Mouse (Mus musculus) thymus, postnatal 4 days (tissue): Measurements from ENCODE around the gene Vezf1.
"Not testable (repeated sequence)": the region's sequence is repeated elsewhere in the genome, so short reads cannot be mapped to it uniquely, and the experiment has no call there.

Source experiments
- DNase-seq: peaks from one replicate; pipeline ENCODE4 v3.0.0; 2021

Vezf1 gene

DNA sequence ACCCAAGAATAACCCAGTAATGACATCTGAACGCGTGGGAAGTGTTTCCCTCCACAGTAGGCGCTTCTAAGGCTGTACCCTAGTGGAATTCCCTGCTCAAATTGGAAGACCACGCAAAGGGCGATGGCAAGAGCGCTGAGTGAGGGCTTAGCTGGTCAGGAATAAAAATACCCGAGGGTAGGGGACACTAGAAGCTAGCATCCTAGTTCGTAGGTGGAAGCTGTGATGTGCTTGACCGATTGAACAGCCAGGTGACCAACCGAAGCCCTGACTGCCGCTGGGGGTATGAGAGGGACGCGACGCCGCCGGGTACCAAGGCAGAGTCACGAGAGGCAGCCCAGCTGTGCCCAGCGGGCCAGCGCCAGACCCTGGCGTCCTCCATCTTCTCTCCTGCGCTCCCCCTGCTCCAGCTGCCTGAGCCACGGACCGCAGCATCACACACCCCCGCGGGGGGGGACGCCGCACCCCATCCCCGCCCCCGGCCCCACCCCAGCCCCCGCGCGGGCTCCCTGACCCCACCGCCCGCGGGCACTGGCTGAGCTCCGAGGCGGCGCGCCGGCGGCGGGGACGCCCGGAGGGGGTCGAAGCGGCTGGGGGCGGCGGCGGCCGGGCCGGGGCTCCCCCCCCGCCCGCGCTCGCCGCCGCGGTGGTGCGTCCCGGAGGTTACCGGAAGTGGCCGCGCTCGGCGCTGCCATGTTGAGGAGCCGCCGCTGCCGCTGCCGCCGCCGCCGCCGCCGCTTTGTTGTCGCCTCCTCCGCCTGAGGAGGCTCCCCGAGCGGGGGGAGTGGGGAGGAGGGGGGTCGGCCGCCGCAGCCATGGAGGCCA is at the start of gene Vezf1:
Gene Vezf1, plus strand, starts transcription at position 694 of the 825 bp plus-strand sequence.
- DNase-seq: peak; percentile 90

DNA sequence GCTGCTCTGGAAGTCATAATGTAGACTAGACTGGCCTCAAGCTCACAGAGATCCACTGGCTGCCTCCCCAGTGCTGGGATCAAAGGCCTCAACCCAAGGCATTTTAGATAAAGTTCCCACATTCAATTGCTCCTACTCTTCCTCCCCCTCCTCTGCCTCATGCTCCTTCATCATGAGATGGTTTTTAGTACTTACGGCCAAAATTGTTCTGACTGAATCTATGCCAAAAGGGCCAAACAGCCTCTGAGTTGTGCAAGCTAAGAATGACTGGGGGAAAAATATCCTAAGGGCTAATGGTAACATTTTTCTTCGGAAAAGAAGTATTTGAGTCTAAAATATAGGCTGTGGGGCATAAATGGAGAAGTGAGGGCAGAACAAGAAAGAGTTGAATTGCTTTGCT is 44.1 kb upstream of the Vezf1 start:
- DNase-seq: no peak

DNA sequence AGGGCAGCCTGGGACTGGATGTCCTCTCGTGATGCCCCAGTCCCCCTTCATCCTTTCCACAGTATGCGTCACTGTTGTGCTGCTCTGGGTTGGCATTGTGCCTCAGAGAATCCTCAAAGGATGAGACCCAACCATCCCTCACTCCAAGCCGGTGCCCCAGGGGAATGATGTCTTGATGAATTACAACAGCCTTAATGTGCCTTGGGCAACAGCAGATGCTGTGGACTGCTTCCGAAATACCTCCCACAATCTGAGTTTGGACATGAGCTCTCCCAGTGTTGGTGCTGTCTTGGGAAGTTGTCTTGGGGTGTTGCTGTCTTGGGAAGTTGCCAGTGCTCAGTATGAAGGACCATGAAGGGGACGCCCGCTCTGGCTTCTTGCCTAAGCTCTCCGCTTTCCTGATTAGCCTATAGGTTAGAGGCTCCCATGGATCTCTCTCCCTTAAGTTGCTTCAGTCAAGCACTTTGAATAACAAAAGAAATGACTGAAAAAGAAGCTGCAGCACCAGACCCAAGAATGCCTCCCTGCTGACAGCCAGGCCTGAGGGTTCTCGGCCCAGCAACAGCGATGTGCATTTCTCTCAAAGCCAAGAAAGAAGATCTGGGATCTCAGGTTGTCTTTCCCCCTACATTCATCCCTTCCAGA is 40.6 kb upstream of the Vezf1 start:
- DNase-seq: no peak

DNA sequence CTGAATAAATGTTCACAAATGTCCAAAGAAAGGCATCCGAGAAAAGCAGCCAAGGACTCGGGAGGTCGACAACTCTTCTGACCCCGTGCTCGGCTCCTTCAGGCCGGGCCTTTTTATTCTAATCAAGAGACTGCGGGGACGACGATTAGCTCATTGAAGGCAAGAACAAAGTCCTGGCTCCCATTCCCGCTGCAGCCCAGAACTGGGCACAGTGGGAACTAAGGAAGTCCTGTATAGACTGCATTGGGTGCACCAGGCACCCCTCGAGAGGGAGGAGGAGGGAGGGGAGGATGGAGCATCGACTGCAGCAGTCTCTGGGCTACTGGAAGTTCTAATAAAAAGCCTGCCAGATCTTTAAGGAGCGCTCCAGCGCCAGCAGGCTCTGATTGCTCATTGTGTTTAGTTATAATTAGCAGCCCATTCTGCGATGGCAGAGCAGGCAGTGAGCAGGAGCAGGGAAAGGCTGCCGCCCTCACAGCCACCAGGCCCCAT is 39.8 kb upstream of the Vezf1 start:
- DNase-seq: no peak

DNA sequence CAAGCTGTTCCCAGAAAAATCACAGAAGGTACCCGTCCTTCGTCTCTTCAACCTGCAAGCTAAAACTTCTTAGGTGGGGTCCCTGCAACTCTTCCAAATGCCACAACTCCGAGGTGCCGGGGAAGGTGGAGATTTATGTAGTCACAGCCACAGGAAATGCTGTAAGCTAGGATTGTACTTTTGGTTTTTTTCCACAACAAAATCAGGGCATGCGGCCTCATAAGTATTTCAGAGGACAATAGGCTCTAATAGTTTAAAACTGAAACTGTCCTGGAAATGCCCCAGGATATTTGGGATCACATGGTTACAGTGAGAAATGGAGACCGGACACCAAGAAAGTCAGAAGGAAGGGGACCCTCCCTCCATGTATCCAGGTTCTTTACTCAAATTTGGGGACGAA is 37.9 kb upstream of the Vezf1 start:
- DNase-seq: no peak

DNA sequence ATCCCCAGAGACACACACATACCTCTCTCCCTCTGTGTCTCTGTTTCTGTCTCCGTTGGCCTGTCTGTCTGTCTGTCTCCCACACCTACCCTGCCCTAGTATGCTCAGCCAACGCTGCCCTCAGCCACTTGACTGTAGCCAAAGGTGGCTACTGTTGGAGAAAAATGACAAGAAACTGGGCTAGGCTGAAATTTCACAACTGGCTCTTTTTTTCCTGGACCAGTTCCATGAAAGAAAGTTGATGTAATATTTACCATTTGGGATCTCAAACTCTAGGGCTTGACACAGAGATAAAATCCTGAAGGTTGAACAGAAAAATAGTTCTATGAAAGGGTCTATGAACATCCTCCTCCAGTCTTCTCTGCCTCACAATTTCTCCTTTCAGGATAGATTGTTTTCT is 37.2 kb upstream of the Vezf1 start:
- no peak for DNase-seq

DNA sequence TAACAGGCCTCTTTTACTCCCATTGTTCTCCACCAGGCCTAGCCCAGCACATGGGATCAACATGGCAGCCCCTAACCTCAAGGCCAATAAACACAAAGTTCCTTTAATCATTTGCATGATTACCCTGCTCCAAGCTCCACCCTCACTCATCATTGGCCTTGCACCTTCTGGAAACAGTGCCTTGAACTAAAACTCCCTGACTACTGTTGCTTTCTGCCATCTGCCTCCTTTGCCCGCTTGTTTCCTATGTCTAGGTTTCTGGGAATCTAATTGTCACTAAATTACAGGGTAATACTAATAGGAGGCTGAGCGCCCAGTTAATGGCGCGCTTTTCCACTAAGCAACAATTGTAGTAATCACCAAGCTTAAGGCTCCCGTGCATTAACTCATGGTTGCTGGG is 36.3 kb upstream of the Vezf1 start:
- no peak for DNase-seq

DNA sequence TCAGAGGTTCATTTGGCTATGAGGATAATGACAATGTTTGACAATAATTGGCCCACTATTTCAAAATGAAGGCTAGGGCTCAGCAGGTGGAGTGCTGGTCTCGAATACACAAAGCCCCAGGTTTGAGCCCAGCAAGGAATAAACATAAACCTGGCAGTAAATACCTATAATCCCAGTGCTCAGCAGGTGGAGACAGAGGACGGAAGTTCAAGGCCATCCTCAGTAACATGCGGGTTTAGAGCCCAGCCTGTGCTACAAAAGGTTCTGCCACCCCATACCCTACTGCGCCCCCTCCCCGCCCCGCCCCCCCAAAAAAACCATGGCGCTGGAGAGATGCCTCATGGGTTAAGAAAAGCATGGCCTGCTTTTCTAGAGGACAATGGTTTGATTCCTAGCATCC is 32.1 kb upstream of the Vezf1 start:
- DNase-seq: no peak

DNA sequence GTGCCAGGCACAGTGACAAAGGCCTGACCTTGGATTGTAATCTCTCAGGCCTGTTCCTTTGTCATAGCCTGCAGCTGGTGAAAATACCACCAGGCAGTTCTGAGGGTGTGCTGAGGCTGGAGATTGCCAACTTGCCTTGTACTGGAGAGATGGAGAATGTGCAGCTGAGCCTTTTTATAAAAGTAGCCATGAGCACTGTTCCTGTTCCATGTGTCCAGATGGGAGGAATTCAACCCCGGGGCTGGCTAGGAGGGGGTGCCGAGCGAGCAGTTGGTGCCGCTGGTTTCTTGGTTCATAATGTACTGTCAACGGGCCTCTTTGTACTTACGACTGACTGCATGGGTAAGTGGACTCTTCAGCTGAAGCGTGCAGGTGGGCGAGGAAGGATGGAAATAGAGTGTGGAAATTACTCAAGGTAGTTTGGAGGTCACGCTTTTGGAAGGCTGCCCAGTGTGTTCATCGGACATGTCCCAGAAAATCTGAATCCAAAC is 31.3 kb upstream of the Vezf1 start:
- no peak for DNase-seq

DNA sequence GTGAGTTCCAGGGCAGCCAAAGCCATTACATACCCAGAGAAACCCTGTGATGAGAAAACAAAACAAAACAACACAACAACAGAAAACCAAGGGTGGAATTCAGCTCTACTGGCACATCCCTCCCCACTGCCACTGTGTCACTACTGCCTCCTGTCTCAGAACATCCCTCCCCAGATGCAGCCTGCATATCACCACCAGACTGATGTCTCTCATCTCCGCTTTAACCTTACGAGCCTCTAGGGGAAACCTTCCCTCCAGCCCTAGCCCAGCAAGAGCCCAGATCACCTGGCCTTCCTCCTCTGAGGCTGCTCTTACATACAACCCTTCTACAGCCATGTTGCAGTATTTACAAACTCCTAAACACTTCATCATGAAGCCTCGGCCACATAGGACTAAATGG is 30.7 kb upstream of the Vezf1 start:
- no peak for DNase-seq

DNA sequence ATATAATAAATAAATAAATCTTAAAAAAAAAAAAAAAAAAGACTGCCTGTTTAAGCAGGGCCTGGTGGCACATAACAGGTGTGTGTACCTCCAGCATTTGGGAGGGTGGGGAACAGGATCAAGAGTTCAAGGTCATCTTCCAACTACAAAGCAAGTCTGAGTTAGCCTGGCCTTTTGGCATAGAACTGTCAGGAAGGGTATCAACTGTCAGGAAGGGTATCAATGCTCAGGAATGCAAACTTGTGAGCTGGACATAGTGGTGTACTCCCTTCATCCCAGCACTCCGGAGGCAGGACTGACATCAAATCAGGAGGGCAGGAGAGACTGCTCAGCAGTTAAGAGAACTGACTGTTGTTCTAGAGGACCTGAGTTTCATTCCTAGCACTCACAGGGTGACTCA is 29.0 kb upstream of the Vezf1 start:
- DNase-seq: no peak

DNA sequence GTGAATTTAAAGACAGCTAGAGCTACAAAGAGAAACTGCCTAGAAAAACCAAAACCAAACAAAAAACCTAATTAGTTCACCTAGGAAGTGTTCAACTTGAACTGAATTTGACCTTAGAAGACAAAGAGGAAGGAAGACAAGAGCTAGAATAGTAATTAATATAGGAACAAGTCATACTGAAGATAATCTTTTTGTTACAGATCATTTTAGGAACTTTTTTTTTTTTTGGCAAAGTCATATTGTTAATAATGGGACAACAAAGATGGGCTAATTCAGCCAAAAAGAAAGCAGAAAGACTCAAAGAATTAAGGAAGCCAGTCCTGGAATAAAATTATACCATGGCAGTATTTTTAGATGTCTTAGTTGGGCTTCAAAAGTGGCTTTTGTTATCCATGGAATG is 23.8 kb upstream of the Vezf1 start:
- DNase-seq: no peak

DNA sequence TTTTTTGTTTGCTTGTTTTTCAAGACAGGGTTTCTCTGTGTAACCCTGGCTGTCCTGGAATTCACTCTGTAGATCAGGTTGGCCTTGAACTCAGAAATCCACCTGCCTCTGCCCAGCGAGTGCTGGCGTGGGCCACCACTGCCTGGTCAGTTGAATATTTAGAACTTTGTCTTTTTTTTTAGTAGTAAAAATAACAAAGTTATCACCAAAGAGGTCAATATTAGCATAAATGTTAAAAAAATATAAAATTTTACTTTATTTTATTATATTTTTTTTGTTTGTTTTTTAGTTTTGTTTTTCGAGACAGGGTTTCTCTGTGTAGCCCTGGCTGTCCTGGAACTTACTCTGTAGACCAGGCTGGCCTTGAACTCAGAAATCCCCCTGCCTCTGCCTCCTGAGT is 22.9 kb upstream of the Vezf1 start:
- not testable (repeated sequence) for DNase-seq

DNA sequence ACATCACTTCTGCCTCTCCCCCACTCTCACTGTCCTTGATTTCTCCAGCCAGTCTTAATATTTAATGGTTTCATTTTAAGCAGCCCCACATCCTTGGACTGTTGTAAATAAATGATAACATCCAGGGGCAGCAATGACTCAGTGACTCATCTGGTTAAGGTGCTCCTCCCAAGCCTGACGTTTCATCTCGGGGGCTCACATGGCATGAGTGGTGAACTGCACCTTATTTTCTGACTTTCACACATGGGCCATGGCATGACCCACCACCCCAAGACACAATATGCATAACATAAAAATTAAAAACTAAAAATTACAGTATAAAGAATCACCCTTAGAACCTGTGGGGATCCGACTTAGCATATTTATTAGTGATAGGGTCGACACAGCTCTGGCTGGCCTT is 22.2 kb upstream of the Vezf1 start:
- DNase-seq: no peak

DNA sequence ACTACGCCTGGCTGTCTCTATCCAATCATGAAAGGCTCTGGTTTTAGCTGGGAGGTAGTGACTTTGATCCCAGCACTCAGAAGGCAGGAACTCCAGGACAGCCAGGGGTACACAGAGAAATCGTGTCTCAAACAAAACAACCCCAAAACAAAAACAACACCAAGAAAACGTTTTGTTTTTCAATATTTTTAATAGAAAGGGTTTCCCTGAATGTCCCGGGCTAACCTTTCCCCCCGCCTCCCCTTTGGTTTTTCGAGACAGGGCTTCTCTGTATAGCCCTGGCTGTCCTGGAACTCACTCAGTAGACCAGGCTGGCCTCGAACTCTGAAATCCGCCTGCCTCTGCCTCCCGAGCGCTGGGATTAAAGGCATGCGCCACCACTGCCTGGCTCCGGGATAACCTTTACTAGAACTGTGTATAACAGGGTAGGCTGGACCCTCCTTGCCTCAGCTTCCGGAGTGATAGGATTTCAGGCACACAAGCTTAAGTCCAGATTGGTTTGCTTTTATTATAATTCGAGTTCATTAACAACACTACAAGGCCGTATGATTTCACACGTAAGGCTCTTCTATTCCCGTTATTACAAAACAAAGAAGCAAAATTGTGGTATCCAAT is 21.6 kb upstream of the Vezf1 start:
- peak; percentile 32 for DNase-seq

DNA sequence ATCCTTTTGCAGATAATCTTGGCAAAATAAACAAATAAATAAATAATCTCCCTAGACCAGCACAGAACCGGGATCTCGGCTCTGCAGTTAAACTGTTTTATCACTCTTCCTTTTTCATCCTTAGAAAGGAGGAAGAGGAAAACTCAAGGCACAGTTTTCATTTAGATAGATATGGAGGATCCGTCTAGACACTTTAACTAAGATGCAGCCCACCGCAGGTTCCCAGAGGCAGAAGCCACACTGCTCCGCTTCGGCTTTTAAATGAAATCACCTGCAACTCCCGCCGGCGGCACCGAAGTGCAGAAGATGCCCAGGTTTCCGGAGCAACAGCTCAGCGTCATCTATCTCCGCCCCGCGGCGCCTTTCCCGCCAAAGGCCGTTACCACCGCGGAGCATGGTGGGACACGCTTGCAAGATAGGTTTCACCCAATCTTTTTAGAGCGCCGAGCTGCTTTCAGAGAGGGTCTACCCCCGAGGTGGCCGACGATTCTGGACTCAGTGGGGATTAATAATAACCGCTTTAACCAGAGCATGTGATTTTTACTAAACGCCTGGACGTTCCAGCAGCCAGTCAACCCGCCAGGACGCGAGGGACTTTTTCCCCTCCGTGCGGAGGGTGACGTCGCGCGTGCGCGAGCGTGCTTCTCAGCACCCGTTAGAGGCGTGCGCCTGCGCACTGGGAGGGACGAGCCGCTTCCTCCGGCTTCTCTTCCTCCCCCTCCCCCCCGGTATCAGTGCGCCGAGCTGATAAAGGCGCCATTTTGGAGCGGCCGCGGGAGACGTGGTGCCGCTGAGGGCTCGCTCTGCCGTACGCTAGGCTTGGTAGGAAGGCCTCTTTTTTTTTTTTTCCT is 20.9 kb upstream of the Vezf1 start, which contains the start of gene Srsf1:
Gene Srsf1, plus strand, starts transcription at position 430 of the 851 bp plus-strand sequence.
- DNase-seq: peak; percentile 98

DNA sequence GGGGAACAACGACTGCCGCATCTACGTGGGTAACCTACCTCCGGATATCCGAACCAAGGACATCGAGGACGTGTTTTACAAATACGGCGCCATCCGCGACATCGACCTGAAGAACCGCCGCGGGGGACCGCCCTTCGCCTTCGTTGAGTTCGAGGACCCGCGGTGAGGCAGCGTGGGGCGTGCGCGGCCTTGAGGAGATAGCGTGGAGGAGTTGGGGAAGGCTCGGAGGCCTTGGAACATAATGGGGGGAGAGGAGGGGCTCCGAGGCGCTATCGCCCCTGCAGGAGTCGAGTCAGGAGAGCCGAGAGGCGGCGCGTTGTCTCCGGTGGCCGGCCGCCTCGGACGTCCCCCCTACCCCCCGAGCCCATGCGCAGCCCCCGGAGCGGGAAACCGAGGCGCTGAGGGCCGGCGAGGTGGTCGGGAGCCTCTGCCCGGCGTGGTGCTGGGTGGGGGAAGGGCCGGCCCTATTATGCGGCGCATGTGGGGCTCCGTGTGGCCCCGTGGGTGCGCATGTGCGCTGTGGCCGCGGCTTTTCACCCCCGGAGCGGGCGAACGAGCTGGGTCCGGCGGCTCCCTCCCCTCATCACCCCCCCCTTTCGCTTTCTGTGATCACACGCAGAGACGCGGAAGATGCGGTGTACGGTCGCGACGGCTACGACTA is 20.1 kb upstream of the Vezf1 start:
- DNase-seq: peak; percentile 79

DNA sequence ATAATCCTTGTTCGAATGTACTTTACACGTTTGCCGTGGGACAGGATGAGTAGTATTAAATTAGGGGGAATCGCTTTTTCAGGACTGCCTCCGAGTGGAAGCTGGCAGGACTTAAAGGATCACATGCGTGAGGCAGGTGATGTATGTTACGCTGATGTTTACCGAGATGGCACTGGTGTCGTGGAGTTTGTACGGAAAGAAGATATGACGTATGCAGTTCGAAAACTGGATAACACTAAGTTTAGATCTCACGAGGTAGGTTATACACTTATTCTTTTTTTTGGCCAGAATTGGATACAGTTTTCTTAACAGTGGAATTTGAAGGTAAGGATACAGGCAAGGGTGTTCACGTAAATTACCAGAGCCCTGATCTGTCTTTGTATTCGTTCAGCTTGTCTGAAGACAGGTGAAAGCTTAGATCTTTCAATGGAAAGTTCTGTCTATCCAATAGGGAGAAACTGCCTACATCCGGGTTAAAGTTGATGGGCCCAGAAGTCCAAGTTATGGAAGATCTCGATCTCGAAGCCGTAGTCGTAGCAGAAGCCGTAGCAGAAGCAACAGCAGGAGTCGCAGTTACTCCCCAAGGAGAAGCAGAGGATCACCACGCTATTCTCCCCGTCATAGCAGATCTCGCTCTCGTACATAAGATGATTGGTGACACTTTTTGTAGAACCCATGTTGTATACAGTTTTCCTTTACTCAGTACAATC is 19.0 kb upstream of the Vezf1 start:
- DNase-seq: peak; percentile 20

DNA sequence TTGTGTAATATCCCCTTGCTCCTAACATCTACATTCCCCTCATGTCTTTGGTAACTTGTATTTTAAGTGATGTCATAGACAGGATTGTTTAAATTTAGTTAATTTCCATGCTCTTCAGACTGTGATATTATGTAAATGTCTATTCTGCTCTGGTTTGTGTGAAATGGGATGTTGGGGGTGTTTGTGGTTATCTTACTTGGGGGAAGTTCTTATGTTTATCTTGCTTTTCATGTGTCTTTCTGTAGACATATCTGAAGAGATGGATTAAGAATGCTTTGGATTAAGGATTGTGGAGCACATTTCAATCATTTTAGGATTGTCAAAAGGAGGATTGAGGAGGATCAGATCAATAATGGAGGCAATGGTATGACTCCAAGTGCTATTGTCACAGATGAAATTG is 18.3 kb upstream of the Vezf1 start:
- DNase-seq: no peak

DNA sequence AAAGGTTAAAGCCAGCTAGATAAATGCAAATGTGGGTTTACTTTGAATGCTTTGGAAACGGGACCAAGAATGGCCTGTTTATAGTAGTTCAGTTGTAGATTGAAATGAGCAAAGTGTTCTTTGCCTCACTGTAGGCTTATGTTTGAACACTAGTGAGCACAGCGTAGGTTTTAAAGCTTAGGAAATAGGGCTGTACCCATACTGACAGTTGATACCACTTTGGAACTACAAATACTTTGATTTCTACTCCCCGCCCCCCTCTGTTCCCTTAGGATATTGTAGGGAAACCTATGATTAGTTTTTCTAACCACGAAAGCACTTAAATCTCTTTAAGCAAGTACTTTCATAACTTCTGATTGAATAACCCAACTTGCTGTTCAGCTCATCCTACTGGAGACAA is 15.4 kb upstream of the Vezf1 start:
- no peak for DNase-seq

DNA sequence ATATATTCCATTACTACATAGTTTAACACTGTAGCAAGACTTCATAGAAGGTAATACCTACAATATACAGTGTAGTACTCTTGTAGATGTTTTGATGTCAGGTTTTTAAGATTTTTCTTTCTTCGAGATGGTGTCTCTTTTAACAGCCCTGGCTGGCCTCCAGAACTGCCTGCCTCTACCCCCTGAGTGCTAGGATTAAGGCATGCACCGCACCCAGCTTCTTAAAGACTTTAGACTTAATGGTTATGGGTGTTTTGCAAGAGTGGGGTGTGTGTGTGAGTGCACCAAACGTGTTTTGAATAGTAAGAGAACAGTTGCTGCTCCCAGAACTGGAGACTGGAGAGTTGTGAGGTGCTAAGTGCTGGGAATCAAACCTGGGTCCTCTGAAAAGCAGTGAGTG is 14.3 kb upstream of the Vezf1 start:
- no peak for DNase-seq

DNA sequence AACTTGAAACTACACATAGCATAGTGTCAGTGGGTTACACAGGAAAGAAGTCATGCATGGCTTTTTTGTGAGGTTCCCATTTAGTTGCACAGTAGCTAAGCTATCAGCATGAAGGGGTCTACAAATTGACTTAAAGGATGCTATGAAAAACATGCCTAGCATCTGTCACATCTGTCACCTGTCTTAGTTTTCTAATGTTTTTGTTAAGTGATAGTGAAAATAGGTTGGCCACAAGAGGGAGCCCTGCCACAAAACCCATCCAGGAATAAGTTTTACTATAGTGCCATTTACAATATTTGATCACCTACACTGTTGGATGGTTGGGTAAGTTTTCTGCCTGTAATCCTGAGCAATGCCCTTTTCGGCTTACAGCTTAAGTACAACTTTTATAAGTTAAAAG is 13.5 kb upstream of the Vezf1 start:
- peak; percentile 81 for DNase-seq
